Mouse (Mus musculus) midbrain, embryonic 14.5 days (tissue): Measurements from ENCODE around the gene Larp1. TPM values are rescaled to one million over a fixed set of nuclear protein-coding genes. Genes with fewer than 3 reads are reported as not detected.

Source experiments
- ATAC-seq: fragments of 200-750 bp; cut with Nextera tagmentation; 2 replicates; pipeline ENCODE4 v1.8.0; 2017; ENCODE audit warnings: moderate number of reproducible peaks, moderate library complexity; ENCODE audit not compliant: low FRiP score, low TSS enrichment
- DNase-seq: peaks from one replicate; pipeline ENCODE4 v3.0.0-alpha.2; 2015
- H3K27ac ChIP-seq: fragments of 300-500 bp; sonication (generic); replicated peaks from 2 replicates; pipeline ENCODE4 v1.5.1; 2014; ENCODE audit warnings: mild to moderate bottlenecking, low read depth, low read length, moderate library complexity
- H3K27me3 ChIP-seq: fragments of 300-500 bp; sonication (generic); 2 replicates; pipeline ENCODE4 v1.6.1; 2014; ENCODE audit warnings: low read length, control low read depth, mixed read lengths; ENCODE audit not compliant: control insufficient read depth, insufficient read depth
- H3K36me3 ChIP-seq: fragments of 300-500 bp; sonication (generic); 2 replicates; pipeline ENCODE4 v1.6.1; 2014; ENCODE audit warnings: low read length, control low read depth; ENCODE audit not compliant: control insufficient read depth, insufficient read depth
- H3K4me1 ChIP-seq: fragments of 300-500 bp; sonication (generic); 2 replicates; pipeline ENCODE4 v1.6.1; 2014; ENCODE audit warnings: mild to moderate bottlenecking, antibody characterized with exemption, low read length, control low read depth; ENCODE audit not compliant: control insufficient read depth, insufficient read depth
- H3K4me2 ChIP-seq: fragments of 300-500 bp; sonication (generic); 2 replicates; pipeline ENCODE4 v1.6.1; 2014; ENCODE audit warnings: mild to moderate bottlenecking, low read length, moderate library complexity
- H3K4me3 ChIP-seq: fragments of 300-500 bp; sonication (generic); replicated peaks from 2 replicates; pipeline ENCODE4 v1.5.1; 2014; ENCODE audit warnings: low read depth, low read length
- H3K9ac ChIP-seq: fragments of 300-500 bp; sonication (generic); replicated peaks from 2 replicates; pipeline ENCODE4 v1.6.1; 2014; ENCODE audit warnings: mild to moderate bottlenecking, low read length, moderate library complexity
- H3K9me3 ChIP-seq: fragments of 300-500 bp; sonication (generic); 2 replicates; pipeline ENCODE4 v1.6.1; 2016; ENCODE audit warnings: low read length, control low read depth, mixed read lengths; ENCODE audit not compliant: control insufficient read depth
- WGBS: fragments of 180-500 bp; shearing (Covaris S2); extraction: QIAGEN DNeasy Blood & Tissue Kit; methylation state at CpG from one replicate; pipeline ENCODE4 v1.1.7; 2014; 5-methylcytosine and 5-hydroxymethylcytosine counted together
- polyA plus RNA-seq: library from polyadenylated mRNA; unstranded; fragments of >200 nt; fragmentation: Nextera tagmentation; extraction: Ambion mirVana; gene quantifications from 2 replicates; pipeline ENCODE4 v1.2.1, GENCODE M21; 2014

The Larp1 gene
- polyA plus RNA-seq, 1 experiment from 2014 or later: 19.1 TPM

GRCm38 (mm10) chr11:58026860-58027259 lies 18.0 kb downstream of the Larp1 start:
- DNase-seq (no peak), ATAC-seq (no peak)
- H3K4me2 ChIP-seq: no peak overlapping the region
- H3K27ac ChIP-seq: no peak overlapping the region
- H3K36me3 ChIP-seq: no peaks in the 10 kb centered on the region
- no peaks in the 10 kb centered on the region for H3K27me3 ChIP-seq
- no peak overlapping the region for H3K4me3 ChIP-seq
- no peaks in the 10 kb centered on the region for H3K9me3 ChIP-seq
- WGBS: 64% methylated on average over 1 of the region's 1 CpGs
- no peak overlapping the region for H3K9ac ChIP-seq
- no peaks in the 10 kb centered on the region for H3K4me1 ChIP-seq

DNA sequence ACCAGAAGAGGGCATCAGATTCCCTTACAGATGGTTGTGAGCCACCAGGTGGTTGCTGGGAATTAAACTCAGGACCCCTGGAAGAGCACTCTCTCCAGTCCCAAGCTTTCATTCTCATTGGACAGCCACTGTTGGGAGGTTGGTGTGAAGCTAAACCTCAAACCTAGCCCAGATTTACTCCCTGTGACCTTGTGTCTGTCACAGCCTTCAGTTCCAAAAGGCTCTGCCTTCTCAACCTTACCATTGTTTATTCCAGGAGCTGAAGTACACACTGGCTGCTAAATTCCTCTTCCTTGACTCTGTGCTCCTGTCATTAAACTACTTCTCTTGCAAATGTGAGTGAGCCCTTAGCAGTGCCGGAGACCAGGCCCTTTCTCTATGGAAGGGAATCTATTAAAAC lies 20.1 kb downstream of the Larp1 start:
- H3K27ac ChIP-seq: no peak overlapping the region
- H3K4me3 ChIP-seq: no peak overlapping the region
- no peaks in the 10 kb centered on the region for H3K9me3 ChIP-seq
- no peak overlapping the region for H3K9ac ChIP-seq
- no peak for DNase-seq
- WGBS: 86% methylated on average over 1 of the region's 1 CpGs
- H3K4me1 ChIP-seq: no peaks in the 10 kb centered on the region
- H3K4me2 ChIP-seq: no peak overlapping the region
- H3K36me3 ChIP-seq: no peaks in the 10 kb centered on the region
- ATAC-seq: no peak
- H3K27me3 ChIP-seq: no peaks in the 10 kb centered on the region

GRCm38 (mm10) chr11:58029869-58030268 lies 21.0 kb downstream of the Larp1 start:
- ATAC-seq: no peak
- Histone ChIP-seq H3K9me3 (no peaks in the 10 kb centered on the region), H3K4me3 (no peak overlapping the region), H3K4me2 (no peak overlapping the region), H3K27ac (no peak overlapping the region), H3K27me3 (no peaks in the 10 kb centered on the region), H3K4me1 (no peaks in the 10 kb centered on the region), H3K36me3 (no peaks in the 10 kb centered on the region), H3K9ac (no peak overlapping the region)
- DNase-seq: no peak
- WGBS: 82% methylated on average over 2 of the region's 2 CpGs

GRCm38 (mm10) chr11:58031176-58031575 lies 22.3 kb downstream of the Larp1 start:
- Histone ChIP-seq H3K4me3 (no peak overlapping the region), H3K27me3 (no peaks in the 10 kb centered on the region), H3K9ac (no peak overlapping the region), H3K9me3 (no peaks in the 10 kb centered on the region), H3K4me1 (no peaks in the 10 kb centered on the region), H3K36me3 (no peaks in the 10 kb centered on the region), H3K4me2 (no peak overlapping the region), H3K27ac (no peak overlapping the region)
- 85% methylated on average over 6 of the region's 6 CpGs for WGBS
- ATAC-seq (no peak), DNase-seq (no peak)

GRCm38 (mm10) chr11:58033635-58034034 lies 24.8 kb downstream of the Larp1 start:
- H3K4me2 ChIP-seq: no peak overlapping the region
- H3K4me3 ChIP-seq: no peak overlapping the region
- WGBS: 85% methylated on average over 3 of the region's 3 CpGs
- H3K4me1 ChIP-seq: no peaks in the 10 kb centered on the region
- ATAC-seq (no peak), DNase-seq (no peak)
- H3K27me3 ChIP-seq: no peaks in the 10 kb centered on the region
- no peak overlapping the region for H3K27ac ChIP-seq
- no peaks in the 10 kb centered on the region for H3K36me3 ChIP-seq
- no peaks in the 10 kb centered on the region for H3K9me3 ChIP-seq
- H3K9ac ChIP-seq: no peak overlapping the region

DNA sequence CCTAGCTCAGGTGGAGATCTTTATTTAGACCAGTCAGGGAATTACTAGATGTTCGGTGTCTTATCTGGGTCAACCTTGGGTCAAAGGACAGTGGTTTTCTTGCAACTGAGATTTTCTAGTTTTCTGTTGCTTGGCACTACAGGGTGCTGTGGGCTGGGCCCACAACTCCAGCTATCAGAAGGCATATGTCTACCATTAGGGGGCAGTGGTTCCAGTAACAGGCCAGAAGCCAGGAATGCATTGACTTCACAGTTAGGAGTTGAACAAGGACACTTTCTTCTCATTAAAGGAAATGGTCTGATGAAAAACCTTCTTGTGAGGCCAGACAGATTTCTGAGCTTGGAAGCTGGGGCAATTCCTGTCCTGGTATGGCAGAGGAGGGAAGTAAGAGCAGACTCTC lies 30.2 kb downstream of the Larp1 start:
- no peaks in the 10 kb centered on the region for H3K9me3 ChIP-seq
- WGBS: 83% methylated on average over 1 of the region's 1 CpGs
- H3K27ac ChIP-seq: no peak overlapping the region
- no peak overlapping the region for H3K9ac ChIP-seq
- no peaks in the 10 kb centered on the region for H3K4me1 ChIP-seq
- H3K4me3 ChIP-seq: no peak overlapping the region
- H3K36me3 ChIP-seq: peaks cover 11% of the 10 kb centered on the region
- ATAC-seq (no peak), DNase-seq (peak; percentile 42)
- H3K27me3 ChIP-seq: no peaks in the 10 kb centered on the region
- no peak overlapping the region for H3K4me2 ChIP-seq

DNA sequence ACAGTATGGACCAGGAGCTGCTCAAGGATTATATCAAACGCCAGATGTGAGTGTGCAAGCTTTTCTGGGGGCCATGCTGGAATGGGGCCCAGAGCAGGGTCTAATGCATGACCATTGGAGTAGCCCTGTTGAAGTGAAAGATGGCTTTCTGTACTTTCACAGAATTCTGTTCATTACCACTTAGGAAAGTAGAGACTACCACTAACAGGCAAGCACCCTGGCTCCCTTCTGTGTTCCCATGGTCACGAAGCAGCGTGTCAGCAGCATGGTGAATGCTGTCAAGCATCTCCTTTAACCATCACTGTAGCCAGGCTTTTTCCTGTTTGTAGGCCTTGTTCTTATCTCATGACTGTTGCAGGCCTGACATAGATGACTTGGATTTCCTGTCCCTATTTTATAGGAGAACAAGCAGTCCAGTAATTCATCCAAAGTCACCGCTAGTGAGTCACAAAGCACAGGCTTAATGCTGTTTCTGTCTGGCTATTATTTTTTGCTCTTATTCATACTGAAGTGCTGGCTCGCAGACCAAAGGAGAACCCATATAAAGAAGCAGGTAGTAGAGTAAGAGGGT lies 34.1 kb downstream of the Larp1 start:
- Histone ChIP-seq H3K9me3 (no peaks in the 10 kb centered on the region), H3K9ac (no peak overlapping the region), H3K27me3 (no peaks in the 10 kb centered on the region), H3K4me1 (no peaks in the 10 kb centered on the region), H3K36me3 (peaks cover 26% of the 10 kb centered on the region), H3K4me3 (no peak overlapping the region), H3K4me2 (no peak overlapping the region), H3K27ac (no peak overlapping the region)
- ATAC-seq (no peak), DNase-seq (no peak)
- 96% methylated on average over 5 of the region's 5 CpGs for WGBS

GRCm38 (mm10) chr11:58046438-58046837 lies 37.6 kb downstream of the Larp1 start:
- Histone ChIP-seq H3K36me3 (peaks cover 61% of the 10 kb centered on the region), H3K27ac (no peak overlapping the region), H3K4me2 (no peak overlapping the region), H3K9ac (no peak overlapping the region), H3K4me3 (no peak overlapping the region), H3K9me3 (no peaks in the 10 kb centered on the region), H3K27me3 (no peaks in the 10 kb centered on the region), H3K4me1 (no peaks in the 10 kb centered on the region)
- WGBS: 84% methylated on average over 4 of the region's 4 CpGs
- DNase-seq (peak; percentile 8), ATAC-seq (no peak)

GRCm38 (mm10) chr11:58057455-58057854 lies 48.6 kb downstream of the Larp1 start:
- WGBS: 44% methylated on average over 6 of the region's 6 CpGs
- H3K36me3 ChIP-seq: peaks cover 83% of the 10 kb centered on the region
- DNase-seq: peak; percentile 81

More at GRCm38 (mm10) chr11:58057455-58057854, 48.6 kb downstream of the Larp1 start:
- ATAC-seq: no peak
- Histone ChIP-seq H3K4me3 (no peak overlapping the region), H3K27me3 (no peaks in the 10 kb centered on the region), H3K4me2 (no peak overlapping the region), H3K9me3 (no peaks in the 10 kb centered on the region), H3K27ac (no peak overlapping the region), H3K4me1 (no peaks in the 10 kb centered on the region), H3K9ac (no peak overlapping the region)
